Mouse (Mus musculus) lung, embryonic 14.5 days (tissue): Measurements from ENCODE around the gene Gm14325. TPM values are rescaled to one million over a fixed set of nuclear protein-coding genes. Genes with fewer than 3 reads are reported as not detected.

Experiments
- polyA plus RNA-seq: library from polyadenylated mRNA; unstranded; fragments of >200 nt; fragmentation: Nextera tagmentation; extraction: Ambion mirVana; gene quantifications from 2 replicates; pipeline ENCODE4 v1.2.1, GENCODE M21; 2014

Gm14325 gene
- polyA plus RNA-seq, 1 experiment from 2014 or later: 36.9 TPM

Other genes starting within 250 kb of the Gm14325 start
- 10.3 and 12.1 TPM in 2 replicates for gene Gm14322, start 81.0 kb downstream of the Gm14325 start, polyA plus RNA-seq
- 4.5 and 6.3 TPM in 2 replicates for gene Gm14327, start 56.8 kb upstream of the Gm14325 start, polyA plus RNA-seq
- not detected in 2 replicates for gene Zfp972, start 85.3 kb upstream of the Gm14325 start, polyA plus RNA-seq
- 21.2 and 22.9 TPM in 2 replicates for gene Gm14326, start 117.0 kb upstream of the Gm14325 start, polyA plus RNA-seq
- 16.6 and 18.0 TPM in 2 replicates for gene Zfp971, start 182.9 kb upstream of the Gm14325 start, polyA plus RNA-seq
- 18.5 and 19.5 TPM in 2 replicates for gene Zfp931, start 238.1 kb upstream of the Gm14325 start, polyA plus RNA-seq